Mouse (Mus musculus) 416B (cell line): ENCODE measurements around the gene Abca2.

ENCODE experiments used
- DNase-seq: peaks from one replicate; pipeline ENCODE4 v3.0.0; 2011; ENCODE audit warnings: low read depth

The Abca2 gene

DNA sequence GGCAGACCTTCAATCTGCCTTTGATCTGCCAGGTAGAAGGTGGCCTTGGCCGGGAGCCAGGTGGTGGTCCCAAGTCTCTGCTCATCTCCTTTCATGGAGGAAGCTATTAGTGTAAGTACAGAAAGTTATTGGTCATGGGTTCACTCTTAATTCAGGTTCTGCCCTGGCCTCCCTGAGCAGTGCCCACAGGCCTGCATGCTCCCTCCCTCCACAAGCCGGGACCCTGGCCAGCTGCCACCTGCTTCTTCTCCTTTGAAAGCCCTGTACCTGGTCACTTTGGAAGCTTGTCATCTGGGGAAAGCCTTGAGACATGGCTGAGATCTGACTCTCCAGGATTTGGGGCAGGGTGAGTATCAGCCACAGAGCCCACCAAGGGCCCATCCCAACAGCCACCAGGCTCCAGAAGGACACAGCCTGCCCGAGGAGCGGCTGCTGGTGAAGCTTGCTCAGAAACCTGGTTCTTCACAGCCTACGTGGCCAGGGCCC lies 65.0 kb downstream of the Abca2 start, which contains the start of gene Lcn12:
Lcn12 (minus strand) TSS at position 436 of the 486 bp plus-strand sequence.
- no peak for DNase-seq

DNA sequence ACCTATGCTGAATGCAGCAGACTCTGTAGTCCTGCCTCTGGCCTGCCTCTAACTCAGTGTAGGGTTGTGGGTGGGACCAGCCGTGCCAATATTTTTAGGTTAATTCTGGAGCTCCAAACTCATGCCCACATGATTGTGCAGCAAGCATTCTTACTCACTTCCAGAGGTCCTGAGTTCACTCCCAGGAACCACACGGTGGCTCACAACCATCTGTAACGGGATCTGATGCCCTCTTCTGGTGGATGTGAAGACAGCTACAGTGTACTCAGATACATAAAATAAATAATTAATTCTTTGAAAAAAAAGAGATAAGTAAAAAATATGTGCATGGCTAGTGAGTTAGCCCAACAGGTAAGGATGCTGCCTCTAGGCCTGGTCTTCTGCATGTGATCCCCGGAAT lies 68.0 kb downstream of the Abca2 start:
- peak; percentile 87 for DNase-seq
